Mouse (Mus musculus) MEL (cell line): ENCODE measurements at regions not wholly inside any gene's neighbourhood (a gene's known extent, or its start where the extent isn't known, plus 50 kb on each side); places are given as distances from the start of the nearest gene placed in this dataset.

Source experiments
- DNase-seq: peaks from one replicate; pipeline ENCODE4 v3.0.0; 2011; ENCODE audit warnings: low read depth, low spot score
- H3K27ac ChIP-seq: 2 replicates; pipeline ENCODE4 v1.5.1; 2012; ENCODE audit warnings: low read depth, mild to moderate bottlenecking, control low read depth, low read length, moderate library complexity; ENCODE audit not compliant: control insufficient read depth
- H3K27me3 ChIP-seq, 2 experiments: fragments of 150-350 bp in 1 of 2; sonication (generic) in 1 of 2; 2 replicates each; pipeline ENCODE4 v1.6.1; 2012; ENCODE audit warnings: low read length in 2 of 2, mild to moderate bottlenecking in 2 of 2, improper control_type of control experiment in 1 of 2, moderate library complexity in 1 of 2; ENCODE audit not compliant: insufficient read depth in 2 of 2, control insufficient read depth in 1 of 2
- H3K36me3 ChIP-seq, 2 experiments: 2 replicates each; pipeline ENCODE4 v1.6.1; 2012 to 2014; ENCODE audit warnings: low read length in 2 of 2, improper control_type of control experiment in 1 of 2, inconsistent platforms in 1 of 2, mild to moderate bottlenecking in 1 of 2; ENCODE audit not compliant: insufficient read depth in 2 of 2, control insufficient read depth in 1 of 2
- H3K4me1 ChIP-seq, 2 experiments: fragments of 150-350 bp in 1 of 2; sonication (generic) in 1 of 2; 2 replicates each; pipeline ENCODE4 v1.6.1; 2012; ENCODE audit warnings: low read length in 2 of 2, improper control_type of control experiment in 1 of 2, mild to moderate bottlenecking in 1 of 2; ENCODE audit not compliant: insufficient read depth in 2 of 2, control insufficient read depth in 1 of 2
- H3K4me3 ChIP-seq, 2 experiments: fragments of 150-350 bp in 1 of 2; sonication (generic) in 1 of 2; 2 replicates each; pipeline ENCODE4 v1.5.1; 2012; ENCODE audit warnings: low read depth in 2 of 2, low read length in 2 of 2, mild to moderate bottlenecking in 2 of 2, moderate library complexity in 2 of 2, control low read depth in 1 of 2, improper control_type of control experiment in 1 of 2; ENCODE audit not compliant: control insufficient read depth in 1 of 2, insufficient read depth in 1 of 2
- H3K79me2 ChIP-seq: 2 replicates; pipeline ENCODE4 v1.6.1; 2012; ENCODE audit warnings: mild to moderate bottlenecking, low read length, moderate library complexity; ENCODE audit not compliant: control insufficient read depth, poor library complexity, insufficient read depth
- H3K9ac ChIP-seq: 2 replicates; pipeline ENCODE4 v1.6.1; 2012; ENCODE audit warnings: low read depth, mild to moderate bottlenecking, control low read depth, low read length, moderate library complexity; ENCODE audit not compliant: control insufficient read depth, poor library complexity, severe bottlenecking
- H3K9me3 ChIP-seq: fragments of 150-350 bp; sonication (generic); replicated peaks from 2 replicates; pipeline ENCODE4 v1.6.1; 2012; ENCODE audit warnings: mild to moderate bottlenecking, low read length, improper control_type of control experiment, moderate library complexity; ENCODE audit not compliant: insufficient read depth
- CHD1 ChIP-seq: IDR thresholded peaks from 2 replicates; pipeline ENCODE4 v1.6.1; 2012; ENCODE audit warnings: low read depth, mild to moderate bottlenecking, inconsistent platforms, low read length, improper control_type of control experiment
- CHD2 ChIP-seq: IDR thresholded peaks from 2 replicates; pipeline ENCODE4 v1.6.1; 2011; ENCODE audit warnings: low read length, improper control_type of control experiment
- EP300 ChIP-seq, 2 experiments: IDR thresholded peaks; 2 replicates each; pipeline ENCODE4 v1.6.1; 2011; ENCODE audit warnings: improper control_type of control experiment in 2 of 2, low read length in 2 of 2, low read depth in 1 of 2, mild to moderate bottlenecking in 1 of 2
- ETS1 ChIP-seq: IDR thresholded peaks from 2 replicates; pipeline ENCODE4 v1.6.1; 2012; ENCODE audit warnings: low read depth, mild to moderate bottlenecking, inconsistent platforms, low read length, improper control_type of control experiment, moderate library complexity
- GATA1 ChIP-seq: IDR thresholded peaks from 2 replicates; pipeline ENCODE4 v1.6.1; 2011; ENCODE audit warnings: low read depth, low read length, improper control_type of control experiment
- HCFC1 ChIP-seq: IDR thresholded peaks from 2 replicates; pipeline ENCODE4 v1.6.1; 2012; ENCODE audit warnings: low read depth, mild to moderate bottlenecking, inconsistent platforms, low read length, improper control_type of control experiment, moderate library complexity
- MAX ChIP-seq: IDR thresholded peaks from 2 replicates; pipeline ENCODE4 v1.6.1; 2011; ENCODE audit warnings: low read length, improper control_type of control experiment
- MAZ ChIP-seq: IDR thresholded peaks from 2 replicates; pipeline ENCODE4 v1.6.1; 2012; ENCODE audit warnings: low read depth, mild to moderate bottlenecking, inconsistent platforms, low read length, improper control_type of control experiment
- MEF2A ChIP-seq: IDR thresholded peaks from 2 replicates; pipeline ENCODE4 v1.6.1; 2014; ENCODE audit warnings: low read depth, mild to moderate bottlenecking, inconsistent platforms, low read length, improper control_type of control experiment; ENCODE audit not compliant: poor library complexity, insufficient replicate concordance, severe bottlenecking; ENCODE audit errors: extremely low read depth
- MYB ChIP-seq: IDR thresholded peaks from 2 replicates; pipeline ENCODE4 v1.6.1; 2011; ENCODE audit warnings: mild to moderate bottlenecking, low read depth, low read length, improper control_type of control experiment
- NRF1 ChIP-seq: IDR thresholded peaks from 2 replicates; pipeline ENCODE4 v1.6.1; 2014; ENCODE audit warnings: low read depth, mild to moderate bottlenecking, inconsistent platforms, low read length, improper control_type of control experiment, moderate library complexity; ENCODE audit not compliant: poor library complexity, insufficient read depth, severe bottlenecking
- POLR2AphosphoS5 ChIP-seq: IDR thresholded peaks from 2 replicates; pipeline ENCODE4 v1.6.1; 2012; ENCODE audit warnings: low read depth, borderline replicate concordance, mild to moderate bottlenecking, inconsistent platforms, low read length, moderate library complexity, mixed read lengths
- RAD21 ChIP-seq: IDR thresholded peaks from 2 replicates; pipeline ENCODE4 v1.6.1; 2011; ENCODE audit warnings: mild to moderate bottlenecking, low read depth, low read length, improper control_type of control experiment
- SMC3 ChIP-seq: IDR thresholded peaks from 2 replicates; pipeline ENCODE4 v1.6.1; 2011; ENCODE audit warnings: low read depth, low read length, improper control_type of control experiment
- TAL1 ChIP-seq: IDR thresholded peaks from 2 replicates; pipeline ENCODE4 v1.6.1; 2012; ENCODE audit warnings: mild to moderate bottlenecking, inconsistent platforms, low read length, moderate library complexity, mixed read lengths
- TCF12 ChIP-seq: IDR thresholded peaks from 2 replicates; pipeline ENCODE4 v1.6.1; 2014; ENCODE audit warnings: low read depth, mild to moderate bottlenecking, inconsistent platforms, low read length, improper control_type of control experiment, moderate library complexity
- UBTF ChIP-seq: IDR thresholded peaks from 2 replicates; pipeline ENCODE4 v1.6.1; 2012; ENCODE audit warnings: low read depth, mild to moderate bottlenecking, inconsistent platforms, low read length, improper control_type of control experiment, moderate library complexity, borderline replicate concordance; ENCODE audit not compliant: insufficient read depth
- USF1 ChIP-seq: IDR thresholded peaks from 2 replicates; pipeline ENCODE4 v1.6.1; 2014; ENCODE audit warnings: low read depth, mild to moderate bottlenecking, inconsistent platforms, low read length, improper control_type of control experiment, moderate library complexity
- USF2 ChIP-seq, 2 experiments: IDR thresholded peaks; 2 replicates each; pipeline ENCODE4 v1.6.1; 2011 to 2012; ENCODE audit warnings: improper control_type of control experiment in 2 of 2, low read length in 2 of 2, borderline replicate concordance in 1 of 2, inconsistent platforms in 1 of 2, low read depth in 1 of 2, mild to moderate bottlenecking in 1 of 2; ENCODE audit not compliant: insufficient read depth in 1 of 2
- ZC3H11A ChIP-seq: IDR thresholded peaks from 2 replicates; pipeline ENCODE4 v1.6.1; 2012; ENCODE audit warnings: low read depth, mild to moderate bottlenecking, inconsistent platforms, low read length, improper control_type of control experiment
- ZKSCAN1 ChIP-seq: IDR thresholded peaks from 2 replicates; pipeline ENCODE4 v1.6.1; 2012; ENCODE audit warnings: low read depth, mild to moderate bottlenecking, inconsistent platforms, low read length, improper control_type of control experiment, moderate library complexity
- ZMIZ1 ChIP-seq: IDR thresholded peaks from 2 replicates; pipeline ENCODE4 v1.6.1; 2012; ENCODE audit warnings: low read depth, mild to moderate bottlenecking, inconsistent platforms, low read length, improper control_type of control experiment, moderate library complexity

GRCm38 (mm10) chr17:44363111-44363510 lies 174.7 kb downstream of the Clic5 start:
- Histone ChIP-seq H3K27ac (no peak overlapping the region), H3K9me3 (no peaks in the 10 kb centered on the region), H3K79me2 (no peaks in the 10 kb centered on the region), H3K27me3 (no peaks in the 10 kb centered on the region), H3K9ac (no peak overlapping the region), H3K4me1 (no peaks in the 10 kb centered on the region), H3K4me3 (no peak overlapping the region), H3K36me3 (no peaks in the 10 kb centered on the region)
- no peak for TF ChIP-seq POLR2AphosphoS5
- no peak for TF ChIP-seq ZC3H11A
- no peak for TF ChIP-seq CHD2
- no peak for TF ChIP-seq CHD1
- no peak for TF ChIP-seq TAL1
- TF ChIP-seq EP300 (IDR thresholded peaks at IDR 0.05; ENCODE audit: low read depth in 1 of 2, low read length in 2 of 2), result no peak
- no peak for TF ChIP-seq MEF2A
- no peak for TF ChIP-seq ETS1
- no peak for TF ChIP-seq MAZ
- no peak for TF ChIP-seq MYB
- no peak for TF ChIP-seq UBTF
- TF ChIP-seq RAD21, result no peak
- TF ChIP-seq USF2 (IDR thresholded peaks at IDR 0.05; ENCODE audit: borderline replicate concordance in 1 of 2, insufficient read depth in 1 of 2, low read depth in 1 of 2, low read length in 2 of 2), result no peak
- TF ChIP-seq HCFC1, result no peak
- no peak for TF ChIP-seq USF1
- no peak for TF ChIP-seq SMC3
- TF ChIP-seq ZMIZ1, result no peak
- no peak for DNase-seq

- Histone ChIP-seq H3K79me2 (no peaks in the 10 kb centered on the region), H3K27ac (no peak overlapping the region), H3K9ac (no peak overlapping the region), H3K9me3 (no peaks in the 10 kb centered on the region), H3K4me1 (no peaks in the 10 kb centered on the region), H3K27me3 (no peaks in the 10 kb centered on the region), H3K36me3 (no peaks in the 10 kb centered on the region), H3K4me3 (no peak overlapping the region)
- TF ChIP-seq CHD2 (no peak), CHD1 (no peak), GATA1 (no peak), TCF12 (no peak), ZKSCAN1 (no peak), NRF1 (no peak), USF2 (IDR thresholded peaks at IDR 0.05; ENCODE audit: borderline replicate concordance in 1 of 2, insufficient read depth in 1 of 2, low read depth in 1 of 2, low read length in 2 of 2) (no peak), MEF2A (no peak), USF1 (no peak), MAX (no peak)
- no peak for DNase-seq
Measured at GRCm38 (mm10) chr17:44364494-44364893, 176.1 kb downstream of the Clic5 start.
